Mouse (Mus musculus): ENCODE data around the gene Rfx3. TPM values are rescaled to one million over a fixed set of nuclear protein-coding genes. Genes with fewer than 3 reads are reported as not detected.

Gene Rfx3
- polyA plus RNA-seq, 1 experiment from 2014 or later: 8.2 TPM

DNA sequence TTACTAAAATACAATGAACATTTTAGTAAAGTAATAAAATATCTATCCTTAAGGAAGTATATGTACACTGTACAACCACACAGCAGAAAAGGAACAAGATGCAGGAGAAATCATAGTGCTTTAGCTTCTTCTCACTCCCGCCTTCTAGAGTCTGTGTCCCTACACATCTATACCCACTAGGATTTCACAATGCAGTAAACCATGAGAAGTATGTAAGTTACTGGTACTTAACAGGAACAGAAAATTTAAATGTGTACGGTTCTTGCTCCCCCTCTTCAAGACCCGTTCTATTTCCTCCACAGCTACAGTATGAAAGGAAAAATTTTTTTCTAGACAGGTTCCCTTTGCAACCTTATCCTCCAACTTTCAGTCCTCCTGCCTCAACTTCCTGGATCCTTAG lies 8.3 kb downstream of the Rfx3 start:
- Histone ChIP-seq H3K9me3 (no peaks in the 10 kb centered on the region), H3K4me2 (no peak overlapping the region), H3K4me1 (peaks cover 6% of the 10 kb centered on the region), H3K27me3 (no peaks in the 10 kb centered on the region), H3K27ac (no peak overlapping the region), H3K4me3 (no peak overlapping the region), H3K36me3 (no peaks in the 10 kb centered on the region), H3K9ac (no peak overlapping the region)
- ATAC-seq (ENCODE audit: insufficient number of reproducible peaks, low FRiP score, low TSS enrichment, low read depth): no peak
- 61% methylated on average over 3 of the region's 3 CpGs for WGBS

DNA sequence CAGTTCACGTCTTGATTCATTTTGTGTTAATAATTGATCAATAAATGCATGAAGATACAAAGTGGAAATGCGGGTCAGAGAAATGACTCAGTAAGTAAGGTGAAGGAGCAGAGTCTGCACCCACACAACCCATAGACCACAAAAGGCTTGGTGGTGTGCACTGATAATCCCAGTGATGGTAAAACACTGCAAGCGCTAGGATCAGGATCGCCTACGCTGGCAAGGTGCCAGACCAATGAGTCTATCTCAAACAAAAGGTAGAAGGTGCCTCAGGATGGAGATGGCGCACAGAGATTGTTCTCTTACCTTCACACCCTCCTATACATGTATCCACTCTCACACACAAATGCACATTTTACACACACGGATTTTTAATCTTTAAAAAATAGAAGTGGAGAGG lies 18.2 kb downstream of the Rfx3 start:
- H3K4me2 ChIP-seq: no peak overlapping the region
- no peaks in the 10 kb centered on the region for H3K36me3 ChIP-seq
- H3K27ac ChIP-seq: no peak overlapping the region
- ATAC-seq (ENCODE audit: insufficient number of reproducible peaks, low FRiP score, low TSS enrichment, low read depth): no peak
- H3K4me3 ChIP-seq: no peak overlapping the region
- no peaks in the 10 kb centered on the region for H3K27me3 ChIP-seq
- H3K9ac ChIP-seq: no peak overlapping the region
- H3K4me1 ChIP-seq: no peaks in the 10 kb centered on the region
- no peaks in the 10 kb centered on the region for H3K9me3 ChIP-seq
- 89% methylated on average over 7 of the region's 7 CpGs for WGBS

DNA sequence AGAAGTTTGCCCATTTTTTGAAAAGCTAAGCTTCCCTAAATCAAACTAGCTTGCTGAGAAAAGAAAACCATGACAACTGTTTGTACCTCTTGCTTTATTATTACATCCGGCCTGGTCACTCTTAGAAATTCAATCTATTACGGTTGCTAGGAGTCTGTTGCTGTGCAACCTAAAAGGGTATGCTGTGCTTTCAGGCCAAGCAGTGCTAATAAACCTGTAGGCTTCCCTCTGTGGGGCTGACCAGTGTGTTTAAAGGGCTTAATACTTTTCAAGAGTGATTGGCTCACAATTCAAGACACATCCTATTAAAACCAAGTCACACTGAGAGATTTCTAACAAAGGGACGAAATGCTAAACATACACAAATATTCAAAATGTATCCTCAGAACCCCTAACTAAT lies 22.2 kb downstream of the Rfx3 start:
- H3K27me3 ChIP-seq: no peaks in the 10 kb centered on the region
- ATAC-seq (ENCODE audit: insufficient number of reproducible peaks, low FRiP score, low TSS enrichment, low read depth): no peak
- H3K9ac ChIP-seq: no peak overlapping the region
- H3K4me2 ChIP-seq: no peak overlapping the region
- no peak overlapping the region for H3K27ac ChIP-seq
- H3K4me3 ChIP-seq: no peak overlapping the region
- WGBS: 37% methylated on average over 3 of the region's 3 CpGs
- H3K36me3 ChIP-seq: no peaks in the 10 kb centered on the region
- H3K9me3 ChIP-seq: no peaks in the 10 kb centered on the region
- no peaks in the 10 kb centered on the region for H3K4me1 ChIP-seq

DNA sequence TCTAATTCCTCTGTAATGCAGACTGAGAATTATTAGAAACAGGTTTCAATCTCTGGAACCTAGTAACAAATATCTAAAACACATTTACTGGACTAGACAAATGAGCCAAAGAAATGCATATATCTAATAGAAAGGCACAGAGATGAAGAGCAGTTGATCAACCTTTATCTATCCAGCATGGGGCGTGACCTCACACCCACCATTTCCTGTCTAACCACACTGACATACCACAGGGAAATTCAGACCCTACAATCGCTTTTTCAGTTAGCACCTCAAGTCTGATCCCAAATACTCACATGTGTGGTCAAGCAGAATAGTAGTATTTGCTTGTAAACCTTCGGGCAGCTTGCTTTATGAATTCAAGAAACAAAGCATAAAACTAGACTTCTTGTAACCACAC lies 43.4 kb downstream of the Rfx3 start:
- no peaks in the 10 kb centered on the region for H3K4me1 ChIP-seq
- no peak overlapping the region for H3K27ac ChIP-seq
- 65% methylated on average over 3 of the region's 3 CpGs for WGBS
- H3K4me2 ChIP-seq: no peak overlapping the region
- ATAC-seq (ENCODE audit: insufficient number of reproducible peaks, low FRiP score, low TSS enrichment, low read depth): no peak
- H3K4me3 ChIP-seq: no peak overlapping the region
- no peaks in the 10 kb centered on the region for H3K36me3 ChIP-seq
- no peaks in the 10 kb centered on the region for H3K27me3 ChIP-seq
- no peak overlapping the region for H3K9ac ChIP-seq
- H3K9me3 ChIP-seq: no peaks in the 10 kb centered on the region

DNA sequence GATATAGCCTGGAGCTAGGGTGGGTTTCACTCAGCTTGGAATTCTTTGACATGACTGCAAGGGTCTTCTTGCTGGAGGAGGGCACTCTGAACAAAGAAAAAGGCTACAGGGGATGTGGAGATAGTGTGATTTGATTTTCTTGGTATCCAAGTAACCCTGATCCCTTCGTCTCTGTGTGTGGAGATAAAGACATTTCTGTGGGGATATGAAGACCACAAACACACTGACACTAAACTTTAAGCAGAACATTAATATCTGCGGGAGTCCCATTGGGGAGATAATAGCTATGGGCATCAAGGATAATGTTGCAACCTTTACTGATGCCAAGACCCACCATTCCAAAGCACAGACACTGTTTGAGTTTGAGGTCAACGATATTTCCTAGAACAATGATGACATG lies 49.7 kb downstream of the Rfx3 start:
- H3K9ac ChIP-seq: no peak overlapping the region
- no peaks in the 10 kb centered on the region for H3K4me1 ChIP-seq
- no peaks in the 10 kb centered on the region for H3K9me3 ChIP-seq
- no peaks in the 10 kb centered on the region for H3K36me3 ChIP-seq
- H3K27me3 ChIP-seq: no peaks in the 10 kb centered on the region
- no peak for ATAC-seq (ENCODE audit: insufficient number of reproducible peaks, low FRiP score, low TSS enrichment, low read depth)
- H3K27ac ChIP-seq: no peak overlapping the region
- no peak overlapping the region for H3K4me2 ChIP-seq
- H3K4me3 ChIP-seq: no peak overlapping the region
- 89% methylated on average over 3 of the region's 3 CpGs for WGBS

DNA sequence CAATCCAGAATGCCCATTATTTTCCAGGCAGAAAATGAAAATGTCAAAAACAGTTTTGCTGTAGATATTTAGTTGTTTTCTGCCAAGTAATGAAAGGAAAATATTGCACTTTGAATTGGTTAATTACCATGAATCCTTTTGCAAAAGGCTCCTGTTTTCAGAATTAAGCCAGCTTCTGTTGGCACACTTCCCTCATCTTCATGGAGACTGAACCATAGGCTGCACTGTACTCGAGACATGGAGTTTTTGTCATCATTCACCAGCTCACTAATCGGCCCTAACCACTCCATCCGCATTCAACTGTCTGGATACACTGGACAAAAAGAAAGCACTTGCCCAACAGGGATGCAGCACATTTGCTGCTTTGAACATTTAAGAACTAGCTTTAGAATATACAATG lies 75.5 kb downstream of the Rfx3 start:
- Histone ChIP-seq H3K27ac (no peak overlapping the region), H3K9me3 (no peaks in the 10 kb centered on the region), H3K4me1 (no peaks in the 10 kb centered on the region), H3K4me2 (no peak overlapping the region), H3K27me3 (no peaks in the 10 kb centered on the region), H3K9ac (no peak overlapping the region), H3K4me3 (no peak overlapping the region), H3K36me3 (no peaks in the 10 kb centered on the region)
- 71% methylated on average over 3 of the region's 3 CpGs for WGBS
- no peak for ATAC-seq (ENCODE audit: insufficient number of reproducible peaks, low FRiP score, low TSS enrichment, low read depth)

DNA sequence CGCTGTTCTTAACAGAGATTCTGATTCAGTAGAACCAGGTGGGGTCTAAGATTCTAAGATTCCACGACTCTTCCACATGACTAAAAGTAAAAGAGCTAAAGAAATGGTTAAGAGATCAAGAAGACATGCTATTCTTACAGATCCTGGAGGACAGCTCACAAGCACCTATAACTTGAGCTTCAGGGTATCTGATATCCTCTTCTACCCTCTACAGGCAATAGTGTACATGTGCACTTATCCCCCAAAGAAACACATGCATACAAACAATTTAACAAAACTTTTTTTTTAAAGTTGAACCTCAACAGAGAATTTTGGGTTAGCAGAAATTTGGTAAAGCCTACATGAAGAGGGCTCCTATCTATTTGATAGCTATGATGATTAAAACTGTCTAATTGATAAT lies 79.8 kb downstream of the Rfx3 start:
- Histone ChIP-seq H3K27ac (no peak overlapping the region), H3K27me3 (no peaks in the 10 kb centered on the region), H3K9ac (no peak overlapping the region), H3K36me3 (no peaks in the 10 kb centered on the region), H3K9me3 (no peaks in the 10 kb centered on the region), H3K4me1 (no peaks in the 10 kb centered on the region), H3K4me3 (no peak overlapping the region), H3K4me2 (no peak overlapping the region)
- ATAC-seq (ENCODE audit: insufficient number of reproducible peaks, low FRiP score, low TSS enrichment, low read depth): no peak
- WGBS: 96% methylated on average over 2 of the region's 2 CpGs

DNA sequence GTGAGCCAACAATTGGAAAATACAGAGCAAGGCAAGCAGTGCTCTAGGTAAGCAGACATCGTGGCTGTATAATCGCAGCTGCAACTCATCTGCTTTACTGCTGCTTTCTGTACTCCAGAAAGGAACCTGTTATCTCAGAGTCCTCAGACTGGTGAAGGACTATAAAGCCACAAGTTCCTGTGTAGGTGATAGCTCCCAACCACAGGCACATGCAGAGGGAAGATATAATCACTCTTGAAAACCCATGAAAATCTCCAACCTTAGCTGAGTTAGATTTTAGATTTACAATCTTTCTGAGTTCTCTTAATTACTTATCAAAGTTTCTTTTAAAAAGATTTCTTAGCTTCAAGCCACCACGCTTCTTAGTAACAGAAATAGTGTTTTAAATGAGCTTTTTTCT lies 84.6 kb downstream of the Rfx3 start:
- H3K4me3 ChIP-seq: no peak overlapping the region
- H3K27ac ChIP-seq: no peak overlapping the region
- WGBS: 64% methylated on average over 3 of the region's 3 CpGs
- no peaks in the 10 kb centered on the region for H3K27me3 ChIP-seq
- no peak overlapping the region for H3K4me2 ChIP-seq
- H3K9ac ChIP-seq: no peak overlapping the region
- no peak for ATAC-seq (ENCODE audit: insufficient number of reproducible peaks, low FRiP score, low TSS enrichment, low read depth)
- no peaks in the 10 kb centered on the region for H3K4me1 ChIP-seq
- H3K36me3 ChIP-seq: no peaks in the 10 kb centered on the region
- H3K9me3 ChIP-seq: no peaks in the 10 kb centered on the region

DNA sequence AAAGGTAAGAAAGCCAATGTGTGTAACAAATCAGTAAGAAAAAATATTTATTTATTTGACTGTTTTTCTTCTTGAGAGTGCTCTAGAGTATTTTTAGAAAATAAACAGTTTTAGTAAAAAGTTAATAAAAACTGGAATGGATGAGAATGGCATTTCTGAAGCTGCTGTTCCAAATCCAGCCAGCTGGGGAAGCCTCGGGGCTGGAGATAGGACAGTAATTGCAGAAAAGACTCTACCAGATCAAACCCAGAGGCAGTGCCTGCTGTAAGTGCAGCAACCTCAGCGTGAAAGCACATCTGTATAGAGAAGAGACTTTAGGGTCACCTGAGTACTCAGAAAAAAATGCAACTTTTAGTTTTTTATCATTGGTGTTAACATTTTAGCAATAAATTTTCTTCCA lies 91.9 kb downstream of the Rfx3 start:
- Histone ChIP-seq H3K4me1 (no peaks in the 10 kb centered on the region), H3K4me2 (no peak overlapping the region), H3K27me3 (no peaks in the 10 kb centered on the region), H3K9me3 (no peaks in the 10 kb centered on the region), H3K36me3 (no peaks in the 10 kb centered on the region), H3K27ac (no peak overlapping the region), H3K9ac (no peak overlapping the region), H3K4me3 (no peak overlapping the region)
- ATAC-seq (ENCODE audit: insufficient number of reproducible peaks, low FRiP score, low TSS enrichment, low read depth): no peak
- WGBS: 50% methylated on average over 2 of the region's 2 CpGs

DNA sequence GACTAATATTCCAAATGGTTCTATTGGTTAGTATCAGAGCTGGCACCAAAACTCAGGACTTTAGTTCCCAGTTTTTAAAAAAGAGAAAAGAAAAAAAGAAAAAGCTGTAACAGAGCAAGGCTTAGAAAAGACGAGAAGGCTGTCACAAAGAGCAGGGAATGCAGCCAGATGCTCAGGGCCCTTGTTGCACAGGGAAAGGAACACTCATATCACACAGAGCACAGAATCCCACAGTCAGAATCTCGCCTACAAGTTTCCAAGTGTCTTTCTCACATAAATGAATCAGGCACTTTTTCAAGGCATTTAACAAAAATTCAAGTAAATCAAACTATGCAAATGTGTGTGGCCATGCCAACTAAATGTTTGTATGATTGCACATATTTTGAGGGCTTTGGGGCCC lies 94.5 kb downstream of the Rfx3 start:
- no peaks in the 10 kb centered on the region for H3K9me3 ChIP-seq
- no peak overlapping the region for H3K9ac ChIP-seq
- H3K36me3 ChIP-seq: no peaks in the 10 kb centered on the region
- no peaks in the 10 kb centered on the region for H3K4me1 ChIP-seq
- no peak for ATAC-seq (ENCODE audit: insufficient number of reproducible peaks, low FRiP score, low TSS enrichment, low read depth)
- H3K27me3 ChIP-seq: no peaks in the 10 kb centered on the region
- no peak overlapping the region for H3K4me2 ChIP-seq
- H3K4me3 ChIP-seq: no peak overlapping the region
- H3K27ac ChIP-seq: no peak overlapping the region
- 56% methylated on average over 2 of the region's 2 CpGs for WGBS

DNA sequence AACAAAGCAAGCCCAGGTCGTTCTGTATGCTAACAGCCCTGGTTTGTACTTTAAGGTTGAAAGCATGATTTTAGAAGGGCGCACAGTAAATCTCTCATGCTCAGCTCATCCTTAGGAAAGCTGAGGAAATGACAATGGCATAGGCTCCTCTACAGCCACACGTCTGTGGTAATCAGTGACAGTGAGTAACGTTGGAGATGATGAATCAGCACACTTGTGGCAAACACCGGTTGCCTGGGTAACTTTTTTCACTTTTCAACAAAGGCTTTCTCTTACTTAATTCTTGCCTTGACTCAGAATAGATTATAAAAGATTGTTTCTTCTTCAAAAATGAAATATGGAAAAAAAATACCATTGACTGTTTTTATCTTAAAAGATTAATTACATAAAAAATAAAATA lies 104.0 kb downstream of the Rfx3 start:
- Histone ChIP-seq H3K9me3 (no peaks in the 10 kb centered on the region), H3K27ac (no peak overlapping the region), H3K4me2 (no peak overlapping the region), H3K27me3 (no peaks in the 10 kb centered on the region), H3K36me3 (no peaks in the 10 kb centered on the region), H3K4me3 (no peak overlapping the region), H3K4me1 (no peaks in the 10 kb centered on the region), H3K9ac (no peak overlapping the region)
- 73% methylated on average over 5 of the region's 5 CpGs for WGBS
- no peak for ATAC-seq (ENCODE audit: insufficient number of reproducible peaks, low FRiP score, low TSS enrichment, low read depth)

DNA sequence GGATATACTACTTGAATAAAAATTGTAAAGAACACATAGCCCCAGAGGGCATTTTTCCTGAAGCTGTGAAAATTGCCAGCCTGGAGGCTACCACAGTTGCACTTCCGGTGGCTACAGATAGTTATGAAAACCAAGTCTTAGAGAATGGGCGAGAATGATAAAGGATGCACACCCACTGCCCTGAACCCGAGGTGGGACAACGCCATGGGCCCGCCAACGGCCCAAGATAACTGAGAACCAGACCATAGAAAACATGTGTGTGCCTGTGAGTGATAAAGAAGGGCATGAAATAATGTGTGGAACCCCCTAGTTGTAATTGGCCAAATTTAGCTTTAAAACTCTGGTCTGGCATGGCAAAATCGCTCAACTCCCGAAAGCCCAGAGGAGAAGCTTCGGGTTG lies 105.0 kb downstream of the Rfx3 start:
- no peak for ATAC-seq (ENCODE audit: insufficient number of reproducible peaks, low FRiP score, low TSS enrichment, low read depth)

DNA sequence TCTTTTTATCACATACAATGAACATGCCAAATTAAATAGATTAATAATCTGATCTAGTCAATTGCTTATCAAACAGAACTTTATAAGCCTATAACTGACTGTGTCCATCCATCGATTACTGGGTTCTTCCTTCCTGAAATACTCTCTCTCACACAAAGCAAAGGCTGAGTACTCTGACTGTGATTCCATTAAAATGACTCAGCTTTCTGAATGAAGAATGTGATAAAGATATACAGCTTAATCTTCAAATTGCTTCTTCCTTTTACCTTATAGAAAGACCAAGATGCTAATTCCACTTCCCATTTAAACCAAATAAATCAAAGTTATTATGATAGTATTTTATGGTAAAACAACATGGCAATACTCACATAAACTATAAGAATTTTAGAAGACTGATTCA lies 105.8 kb downstream of the Rfx3 start:
- Histone ChIP-seq H3K27me3 (no peaks in the 10 kb centered on the region), H3K4me1 (no peaks in the 10 kb centered on the region), H3K4me3 (no peak overlapping the region), H3K9me3 (no peaks in the 10 kb centered on the region), H3K36me3 (peaks cover 3% of the 10 kb centered on the region; the same call in 1 of the 2 replicates), H3K4me2 (no peak overlapping the region), H3K9ac (no peak overlapping the region), H3K27ac (no peak overlapping the region)
- ATAC-seq (ENCODE audit: insufficient number of reproducible peaks, low FRiP score, low TSS enrichment, low read depth): no peak
- 81% methylated on average over 1 of the region's 1 CpGs for WGBS

More for the DNA sequence above, 105.0 kb downstream of the Rfx3 start:
- Histone ChIP-seq H3K9ac (no peak overlapping the region), H3K9me3 (no peaks in the 10 kb centered on the region), H3K4me1 (no peaks in the 10 kb centered on the region), H3K27ac (no peak overlapping the region), H3K27me3 (no peaks in the 10 kb centered on the region), H3K4me2 (no peak overlapping the region), H3K4me3 (no peak overlapping the region), H3K36me3 (no peaks in the 10 kb centered on the region)
- WGBS: 85% methylated on average over 9 of the region's 9 CpGs

Data from limb, embryonic 15.5 days (tissue).